Mouse (Mus musculus) midbrain, embryonic 11.5 days (tissue): Measurements from ENCODE around the gene Timm8a2. TPM values are rescaled to one million over a fixed set of nuclear protein-coding genes. Genes with fewer than 3 reads are reported as not detected.

ENCODE experiments used
- ATAC-seq: fragments of 200-750 bp; cut with Nextera tagmentation; 2 replicates; pipeline ENCODE4 v1.8.0; 2017; ENCODE audit warnings: moderate TSS enrichment, moderate library complexity; ENCODE audit not compliant: low FRiP score
- DNase-seq: peaks from one replicate; pipeline ENCODE4 v3.0.0; 2015; ENCODE audit warnings: low spot score; ENCODE audit errors: missing footprints
- H3K27ac ChIP-seq: fragments of 300-500 bp; sonication (generic); 2 replicates; pipeline ENCODE4 v1.5.1; 2014; ENCODE audit warnings: low read depth, low read length
- H3K27me3 ChIP-seq: fragments of 300-500 bp; sonication (generic); 2 replicates; pipeline ENCODE4 v1.6.1; 2014; ENCODE audit warnings: mild to moderate bottlenecking, low read length, moderate library complexity, mixed read lengths; ENCODE audit not compliant: control insufficient read depth, insufficient read depth
- H3K36me3 ChIP-seq: fragments of 300-500 bp; sonication (generic); 2 replicates; pipeline ENCODE4 v1.6.1; 2014; ENCODE audit warnings: mild to moderate bottlenecking, low read length, moderate library complexity, mixed read lengths; ENCODE audit not compliant: control insufficient read depth, insufficient read depth
- H3K4me1 ChIP-seq: fragments of 300-500 bp; sonication (generic); 2 replicates; pipeline ENCODE4 v1.6.1; 2014; ENCODE audit warnings: low read length; ENCODE audit not compliant: control insufficient read depth, insufficient read depth
- H3K4me2 ChIP-seq: fragments of 300-500 bp; sonication (generic); 2 replicates; pipeline ENCODE4 v1.6.1; 2014; ENCODE audit warnings: mild to moderate bottlenecking, moderate library complexity
- H3K4me3 ChIP-seq: fragments of 300-500 bp; sonication (generic); 2 replicates; pipeline ENCODE4 v1.5.1; 2014; ENCODE audit warnings: low read depth, low read length
- H3K9ac ChIP-seq: fragments of 300-500 bp; sonication (generic); 2 replicates; pipeline ENCODE4 v1.6.1; 2014; ENCODE audit warnings: low read length
- H3K9me3 ChIP-seq: fragments of 300-500 bp; sonication (generic); 2 replicates; pipeline ENCODE4 v1.6.1; 2016; ENCODE audit warnings: low read length; ENCODE audit not compliant: control insufficient read depth
- WGBS: fragments of 180-500 bp; shearing (Covaris S2); extraction: QIAGEN DNeasy Blood & Tissue Kit; methylation state at CpG from one replicate; pipeline ENCODE4 v1.1.7; 2014; 5-methylcytosine and 5-hydroxymethylcytosine counted together
- polyA plus RNA-seq: library from polyadenylated mRNA; unstranded; fragments of >200 nt; fragmentation: Nextera tagmentation; extraction: Ambion mirVana; gene quantifications from 2 replicates; pipeline ENCODE4 v1.2.1, GENCODE M21; 2014

Gene Timm8a2
- polyA plus RNA-seq, 1 experiment from 2014 or later: not detected

DNA sequence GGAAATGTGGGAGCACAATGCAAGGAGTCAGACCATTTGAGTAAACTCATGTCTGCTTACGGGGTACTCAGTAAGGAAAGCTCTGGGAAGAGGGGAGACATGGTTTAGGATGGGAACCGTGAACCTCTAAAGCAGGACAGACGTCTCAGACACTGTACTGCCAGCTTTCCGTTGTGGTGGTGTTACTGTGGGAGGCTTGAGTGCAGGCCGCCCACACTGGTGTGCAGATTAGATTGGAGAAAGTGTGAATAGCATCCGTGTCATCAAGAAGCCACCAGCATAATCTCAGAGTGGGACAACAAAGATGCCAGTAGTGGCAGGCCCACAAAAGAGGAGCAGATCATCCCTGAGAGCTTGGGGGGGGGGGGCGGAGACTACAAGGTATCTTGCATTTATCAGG, 32.2 kb upstream of the Timm8a2 start:
- Histone ChIP-seq H3K9ac (no peak overlapping the region), H3K9me3 (no peaks in the 10 kb centered on the region), H3K27ac (no peak overlapping the region), H3K4me3 (no peak overlapping the region), H3K4me2 (no peak overlapping the region), H3K36me3 (no peaks in the 10 kb centered on the region), H3K27me3 (no peaks in the 10 kb centered on the region), H3K4me1 (no peaks in the 10 kb centered on the region)
- no peak for ATAC-seq
- 91% methylated on average over 7 of the region's 7 CpGs for WGBS
- DNase-seq: peak; percentile 19

DNA sequence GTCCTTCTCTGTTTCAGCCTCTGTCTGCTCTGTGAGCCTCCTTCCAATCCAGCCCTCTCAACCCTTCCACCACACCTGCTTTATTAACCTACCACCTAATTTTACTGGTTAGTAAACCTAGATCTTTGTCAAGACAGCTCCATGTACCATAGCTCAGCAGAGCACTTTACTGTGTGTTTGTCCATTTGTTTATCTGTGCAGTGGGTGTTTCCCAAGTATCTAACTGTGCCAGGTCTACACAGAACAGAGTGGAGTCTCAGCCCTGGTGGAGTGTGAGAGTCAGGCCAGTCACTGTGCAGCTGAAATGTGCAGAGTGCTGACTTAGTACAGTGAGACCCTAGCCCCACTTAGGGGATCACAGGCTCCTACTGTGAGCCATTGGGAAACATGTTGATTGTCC, 30.7 kb upstream of the Timm8a2 start:
- H3K9ac ChIP-seq: no peak overlapping the region
- no peak overlapping the region for H3K27ac ChIP-seq
- H3K36me3 ChIP-seq: no peaks in the 10 kb centered on the region
- H3K4me3 ChIP-seq: no peak overlapping the region
- no peaks in the 10 kb centered on the region for H3K27me3 ChIP-seq
- peak; percentile 68 for DNase-seq
- no peak for ATAC-seq
- no peaks in the 10 kb centered on the region for H3K9me3 ChIP-seq
- no peaks in the 10 kb centered on the region for H3K4me1 ChIP-seq
- no peak overlapping the region for H3K4me2 ChIP-seq

DNA sequence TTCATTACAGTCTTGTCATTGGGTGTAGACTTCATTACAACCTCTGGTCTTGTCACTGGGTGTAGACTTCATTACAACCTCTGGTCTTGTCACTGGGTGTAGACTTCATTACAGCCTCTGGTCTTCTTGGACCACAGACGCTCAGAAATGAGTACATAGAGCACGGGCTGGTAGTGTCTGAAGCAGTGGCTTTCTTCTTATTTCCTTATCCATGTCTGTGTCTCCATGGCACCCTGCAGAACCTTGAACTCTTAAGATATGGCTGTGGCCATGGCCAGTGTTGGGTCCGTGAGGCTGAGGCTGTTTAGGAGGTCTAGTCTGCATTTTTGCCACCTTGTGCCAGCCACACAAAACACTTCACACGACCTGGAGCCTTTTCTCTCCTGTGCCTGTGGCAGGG, 26.2 kb upstream of the Timm8a2 start:
- Histone ChIP-seq H3K9me3 (no peaks in the 10 kb centered on the region), H3K27me3 (no peaks in the 10 kb centered on the region), H3K36me3 (no peaks in the 10 kb centered on the region), H3K4me3 (no peak overlapping the region), H3K4me1 (no peaks in the 10 kb centered on the region), H3K9ac (no peak overlapping the region), H3K4me2 (no peak overlapping the region), H3K27ac (no peak overlapping the region)
- no peak for DNase-seq
- no peak for ATAC-seq
- 90% methylated on average over 4 of the region's 4 CpGs for WGBS

DNA sequence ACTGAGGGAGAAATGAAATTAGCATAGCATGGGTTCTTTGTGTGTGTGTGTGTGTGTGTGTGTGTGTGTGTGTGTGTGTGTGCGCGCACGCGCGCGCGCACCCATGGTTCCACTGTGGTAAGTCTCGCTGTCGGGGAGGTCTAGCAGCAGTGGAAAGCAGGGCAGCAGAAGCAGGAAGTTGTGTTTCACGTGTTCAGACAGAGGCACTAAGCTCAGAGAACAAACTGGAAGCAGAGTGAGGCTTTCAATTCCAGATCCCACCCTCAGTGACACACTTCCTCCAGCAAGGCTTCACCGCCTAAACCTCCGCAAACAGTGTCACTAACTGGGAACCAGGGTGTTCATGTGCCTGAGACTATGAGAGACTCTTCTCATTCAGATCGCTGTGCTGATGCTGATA, 25.0 kb upstream of the Timm8a2 start:
- H3K4me2 ChIP-seq: no peak overlapping the region
- H3K27ac ChIP-seq: no peak overlapping the region
- H3K4me1 ChIP-seq: no peaks in the 10 kb centered on the region
- no peak for ATAC-seq
- no peaks in the 10 kb centered on the region for H3K36me3 ChIP-seq
- WGBS: 95% methylated on average over 13 of the region's 13 CpGs
- H3K9ac ChIP-seq: no peak overlapping the region
- no peak overlapping the region for H3K4me3 ChIP-seq
- DNase-seq: peak; percentile 44
- H3K27me3 ChIP-seq: no peaks in the 10 kb centered on the region
- H3K9me3 ChIP-seq: no peaks in the 10 kb centered on the region

DNA sequence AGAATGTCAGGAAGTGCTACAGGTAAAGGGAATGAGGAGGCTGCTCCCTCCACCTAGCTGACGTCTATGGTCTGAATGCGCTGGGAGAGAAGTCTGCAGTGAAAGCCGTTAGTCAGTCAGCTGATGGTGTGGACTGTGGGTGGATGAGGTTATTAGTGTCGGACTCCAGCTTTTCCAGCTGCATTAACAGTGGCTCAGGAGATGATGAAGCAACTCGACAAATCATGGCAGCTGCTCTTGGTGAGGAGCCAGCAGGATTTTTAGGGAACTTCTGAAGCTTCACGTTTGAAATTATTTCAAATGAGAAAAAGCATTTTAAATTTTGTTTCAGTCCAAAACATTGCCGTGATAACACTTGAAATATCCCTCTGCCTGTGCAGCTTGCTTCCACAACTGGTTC, 24.2 kb upstream of the Timm8a2 start:
- Histone ChIP-seq H3K4me2 (no peak overlapping the region), H3K4me3 (no peak overlapping the region), H3K9me3 (no peaks in the 10 kb centered on the region), H3K36me3 (no peaks in the 10 kb centered on the region), H3K27me3 (no peaks in the 10 kb centered on the region), H3K4me1 (no peaks in the 10 kb centered on the region), H3K9ac (no peak overlapping the region), H3K27ac (no peak overlapping the region)
- ATAC-seq: no peak
- 91% methylated on average over 7 of the region's 7 CpGs for WGBS
- DNase-seq: peak; percentile 75

DNA sequence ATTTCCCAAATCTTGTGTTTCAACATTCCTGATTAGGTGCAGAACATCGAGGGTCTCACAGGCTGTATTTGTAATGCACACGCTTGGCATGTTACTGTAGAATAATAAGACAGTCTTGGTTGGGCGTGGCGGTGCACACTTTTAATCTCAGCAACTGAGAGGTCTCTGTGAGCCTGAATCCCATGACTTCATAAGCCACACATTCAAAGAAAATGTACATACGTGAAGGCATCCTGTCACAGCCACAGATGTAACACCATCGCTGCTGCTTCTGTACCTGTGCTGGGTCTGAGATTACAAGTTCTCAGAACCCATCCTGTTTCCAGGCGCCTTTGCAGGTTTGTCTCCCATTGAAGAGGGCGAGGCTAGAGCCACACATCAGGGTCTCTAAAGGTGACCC, 22.7 kb upstream of the Timm8a2 start:
- Histone ChIP-seq H3K4me3 (no peak overlapping the region), H3K9ac (no peak overlapping the region), H3K36me3 (no peaks in the 10 kb centered on the region), H3K27ac (no peak overlapping the region), H3K4me2 (no peak overlapping the region), H3K9me3 (no peaks in the 10 kb centered on the region), H3K4me1 (no peaks in the 10 kb centered on the region), H3K27me3 (no peaks in the 10 kb centered on the region)
- no peak for ATAC-seq
- DNase-seq: peak; percentile 12
- WGBS: 93% methylated on average over 8 of the region's 8 CpGs

DNA sequence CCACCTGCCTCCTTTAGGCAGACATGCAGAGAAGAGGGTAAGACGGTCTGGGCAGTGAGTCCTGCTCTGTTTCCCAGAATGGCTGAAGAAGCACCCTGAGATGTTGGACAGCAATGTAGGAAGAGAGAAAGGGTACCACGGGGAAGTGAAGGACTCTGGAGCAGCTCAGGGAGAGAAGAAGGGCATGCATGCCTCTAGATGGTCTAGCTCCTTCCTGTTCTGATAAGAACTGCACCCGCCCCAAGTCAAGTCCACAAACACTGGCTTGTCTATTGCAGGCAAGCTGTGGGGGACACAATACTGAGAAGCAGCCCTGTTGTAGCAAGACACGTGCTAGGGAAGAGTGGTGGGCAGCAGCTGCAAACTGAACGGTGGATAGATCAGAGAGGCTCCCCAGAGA, 22.3 kb upstream of the Timm8a2 start:
- no peak overlapping the region for H3K4me3 ChIP-seq
- H3K27me3 ChIP-seq: no peaks in the 10 kb centered on the region
- no peaks in the 10 kb centered on the region for H3K9me3 ChIP-seq
- H3K4me1 ChIP-seq: no peaks in the 10 kb centered on the region
- 84% methylated on average over 5 of the region's 5 CpGs for WGBS
- H3K4me2 ChIP-seq: no peak overlapping the region
- H3K27ac ChIP-seq: no peak overlapping the region
- ATAC-seq: no peak
- H3K9ac ChIP-seq: no peak overlapping the region
- DNase-seq: peak; percentile 37
- H3K36me3 ChIP-seq: no peaks in the 10 kb centered on the region

DNA sequence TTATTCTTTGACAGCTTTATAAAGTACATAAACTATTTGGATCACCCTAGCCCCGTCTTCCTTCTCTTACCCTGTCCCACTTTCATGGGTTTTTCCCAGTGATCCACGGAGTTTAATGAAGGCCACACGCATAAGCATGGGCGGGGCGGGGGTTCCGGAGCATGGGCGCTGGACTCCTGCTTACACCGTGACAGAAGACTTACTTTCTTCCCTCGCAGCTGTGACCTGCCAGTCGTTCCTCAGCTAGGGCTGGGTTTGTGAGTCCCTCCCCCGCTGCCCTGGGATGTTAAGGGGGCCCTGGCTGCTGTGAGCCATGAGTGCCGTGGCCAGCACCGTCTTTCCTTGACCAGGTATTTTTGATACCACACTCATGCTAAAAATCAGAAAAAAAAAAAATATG, 21.7 kb upstream of the Timm8a2 start:
- Histone ChIP-seq H3K9ac (no peak overlapping the region), H3K27me3 (no peaks in the 10 kb centered on the region), H3K36me3 (no peaks in the 10 kb centered on the region), H3K9me3 (no peaks in the 10 kb centered on the region), H3K4me1 (no peaks in the 10 kb centered on the region), H3K4me2 (no peak overlapping the region), H3K4me3 (no peak overlapping the region), H3K27ac (no peak overlapping the region)
- no peak for ATAC-seq
- 79% methylated on average over 13 of the region's 13 CpGs for WGBS
- peak; percentile 57 for DNase-seq

DNA sequence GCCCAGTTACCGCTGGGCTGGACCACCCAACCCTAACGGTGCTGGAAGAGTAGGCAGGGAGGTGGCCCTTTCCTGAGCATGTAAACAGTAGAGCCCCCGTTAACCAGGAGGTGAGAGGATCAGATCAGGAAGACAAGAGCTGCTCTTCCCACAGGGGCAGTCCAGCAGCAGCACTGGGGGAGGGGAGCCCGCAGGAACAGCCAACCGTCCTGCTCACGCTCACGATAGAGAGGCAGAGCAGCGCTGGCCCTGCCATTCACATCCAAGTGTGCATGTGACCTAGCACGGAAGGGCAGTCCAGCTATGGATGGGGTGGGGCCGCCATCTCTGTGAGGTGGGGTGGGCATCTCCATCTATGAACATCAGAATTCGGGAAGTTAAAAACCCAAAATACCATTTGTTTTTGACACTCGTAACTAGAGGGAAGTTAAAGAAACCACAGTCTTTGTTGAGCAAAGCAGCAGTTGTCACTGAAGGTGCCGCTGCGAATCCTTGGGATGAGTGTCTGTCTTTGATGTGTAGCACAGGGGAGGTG, 21.0 kb upstream of the Timm8a2 start:
- Histone ChIP-seq H3K27ac (no peak overlapping the region), H3K27me3 (no peaks in the 10 kb centered on the region), H3K36me3 (no peaks in the 10 kb centered on the region), H3K9ac (no peak overlapping the region), H3K4me1 (no peaks in the 10 kb centered on the region), H3K4me3 (no peak overlapping the region), H3K9me3 (no peaks in the 10 kb centered on the region), H3K4me2 (no peak overlapping the region)
- ATAC-seq: peak; percentile 38; the same call in 1 of the 2 replicates
- 83% methylated on average over 14 of the region's 14 CpGs for WGBS
- DNase-seq: peak; percentile 69

DNA sequence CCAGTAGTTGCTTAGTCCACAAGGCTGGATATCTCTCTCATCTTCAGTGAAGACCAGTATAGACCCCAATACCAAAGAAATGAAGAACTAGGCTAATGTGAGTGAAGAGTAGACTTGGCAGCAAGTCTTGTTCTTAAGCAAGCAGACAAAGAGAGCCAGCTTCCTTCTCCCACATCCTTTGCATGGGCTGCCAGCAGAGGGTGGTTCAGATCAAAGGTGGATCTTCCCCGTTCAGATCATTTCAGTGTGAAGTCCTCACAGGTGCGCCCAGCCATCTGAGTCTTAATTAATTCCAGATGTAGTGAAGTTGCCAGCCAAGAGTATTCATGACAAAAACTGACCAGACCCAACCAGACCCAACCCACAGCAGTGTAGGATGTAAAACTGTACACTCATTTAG, 16.5 kb upstream of the Timm8a2 start:
- Histone ChIP-seq H3K4me2 (no peak overlapping the region), H3K36me3 (no peaks in the 10 kb centered on the region), H3K9ac (no peak overlapping the region), H3K4me3 (no peak overlapping the region), H3K9me3 (no peaks in the 10 kb centered on the region), H3K27ac (no peak overlapping the region), H3K27me3 (no peaks in the 10 kb centered on the region), H3K4me1 (no peaks in the 10 kb centered on the region)
- ATAC-seq (no peak), DNase-seq (no peak)
- 87% methylated on average over 2 of the region's 2 CpGs for WGBS
